Mouse (Mus musculus): ENCODE results near the gene Arf3.

Gene Arf3

DNA sequence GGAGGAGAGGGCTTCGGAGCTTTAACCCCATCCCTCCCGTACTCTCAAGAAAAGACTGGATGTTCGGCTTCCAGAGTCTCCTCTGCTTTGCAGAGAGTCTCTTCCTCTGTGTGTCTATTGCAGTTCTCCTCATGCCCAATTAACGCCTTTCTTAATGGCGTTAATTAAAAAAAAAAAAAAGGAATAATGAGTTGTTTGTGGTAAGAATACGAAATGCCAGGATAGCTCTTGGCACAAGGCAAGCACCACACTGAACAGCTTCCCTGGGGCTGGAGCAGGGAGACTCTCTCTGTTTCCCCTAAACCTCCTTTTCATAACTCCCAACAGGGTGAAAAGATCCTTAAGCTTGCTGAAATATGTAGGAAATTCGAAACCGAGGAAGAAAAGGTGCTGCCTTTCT lies 40.8 kb downstream of the Arf3 start:
- no peak for DNase-seq (ENCODE audit: low spot score in 2 of 2)

DNA sequence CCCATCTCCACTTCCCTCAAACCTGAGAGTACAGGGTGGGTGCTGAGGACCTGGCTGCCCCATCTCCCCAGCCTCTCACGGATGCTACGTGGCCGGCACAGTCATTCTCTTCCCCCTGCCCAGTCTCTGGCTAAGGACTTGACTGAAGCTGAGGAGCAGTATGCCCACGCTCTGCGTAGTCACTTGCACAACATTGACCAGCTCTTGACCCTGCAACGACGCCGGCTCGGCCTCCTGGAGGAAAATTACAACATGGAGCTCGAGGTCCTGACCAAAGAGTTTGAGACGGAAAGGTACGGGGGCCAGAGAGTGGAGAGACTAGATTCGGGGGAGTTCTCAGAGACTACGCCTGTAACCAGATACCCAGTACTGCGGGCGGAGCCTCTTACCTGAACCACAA lies 45.7 kb downstream of the Arf3 start:
- DNase-seq (ENCODE audit: low spot score in 2 of 2), result no peak

GRCm38 (mm10) chr15:98714230-98714652 lies 48.8 kb downstream of the Arf3 start:
- peak; percentile 41 to 60 for DNase-seq (ENCODE audit: low spot score in 2 of 2)

DNA sequence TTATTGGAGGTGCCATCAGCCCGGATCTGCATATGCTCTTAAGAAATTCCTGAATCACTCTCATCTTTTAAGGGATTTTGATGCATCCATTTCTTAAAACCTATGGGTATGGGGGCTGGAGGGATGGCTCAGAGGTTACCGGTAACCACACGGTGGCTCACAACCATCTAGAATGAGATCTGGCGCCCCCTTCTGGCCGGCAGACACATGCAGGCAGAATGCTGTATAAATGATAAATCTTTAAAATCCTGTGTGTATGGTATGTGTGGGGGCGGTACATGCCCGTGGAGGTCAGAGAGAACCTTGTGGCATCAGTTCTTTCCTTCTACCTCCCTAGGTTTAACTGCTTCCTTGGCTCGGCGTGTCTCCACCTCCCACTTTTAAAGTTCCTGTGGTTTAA lies 52.6 kb downstream of the Arf3 start:
- peak in 1 of 2 experiments; percentile 22 for DNase-seq (ENCODE audit: low spot score in 2 of 2)

GRCm38 (mm10) chr15:98707766-98708372 lies 55.1 kb downstream of the Arf3 start, which contains the start of gene Ccdc65:
Gene Ccdc65, plus strand, starts transcription at chr15:98708207.
- DNase-seq (ENCODE audit: low spot score in 2 of 2), result peak; percentile 82 to 83

DNA sequence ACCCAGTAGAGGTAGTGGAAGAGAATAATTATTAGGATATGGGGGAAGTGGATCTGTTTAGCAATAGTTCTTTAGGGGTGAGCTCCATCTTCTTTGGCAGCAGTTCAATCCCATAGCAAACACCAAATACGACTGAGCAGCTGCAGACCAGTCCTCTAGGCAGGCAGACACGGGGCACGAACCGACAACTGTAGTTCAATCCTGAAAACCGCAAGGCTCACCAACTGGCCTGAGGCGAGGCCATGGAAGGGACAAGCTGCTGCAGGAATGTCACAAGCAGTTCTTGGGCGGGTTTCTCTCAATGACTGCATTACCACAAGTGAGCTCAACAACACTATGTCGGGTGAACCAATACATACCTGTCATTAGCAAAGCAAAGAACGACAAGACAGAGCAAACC lies 58.7 kb downstream of the Arf3 start:
- DNase-seq (ENCODE audit: low spot score in 2 of 2), result no peak

GRCm38 (mm10) chr15:98699190-98700105 lies 63.6 kb downstream of the Arf3 start:
- peak; percentile 73 to 79 for DNase-seq (ENCODE audit: low spot score in 2 of 2)

DNA sequence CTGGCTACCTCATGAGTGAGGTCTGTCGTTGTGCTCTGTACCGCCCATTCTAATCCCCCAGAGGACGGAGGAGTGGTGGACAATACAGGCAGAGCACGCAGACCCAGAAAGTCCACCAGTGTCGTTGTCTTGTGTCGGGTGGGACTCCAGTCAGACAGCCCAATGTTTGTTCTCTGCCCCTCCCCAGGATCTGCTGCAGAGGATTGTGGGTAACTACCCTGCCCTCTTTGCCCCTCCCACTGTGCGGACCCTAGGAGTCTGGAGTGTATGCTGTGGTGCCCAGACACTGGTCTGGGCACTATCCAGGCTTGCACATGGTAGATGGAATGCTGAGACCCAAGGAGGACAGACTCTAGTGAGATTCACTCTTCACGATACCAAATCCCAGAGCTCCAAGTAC lies 66.8 kb downstream of the Arf3 start:
- DNase-seq (ENCODE audit: low spot score in 2 of 2), result no peak

GRCm38 (mm10) chr15:98695726-98696125 lies 67.3 kb downstream of the Arf3 start:
- DNase-seq (ENCODE audit: low spot score in 2 of 2), result peak; percentile 41 to 48

DNA sequence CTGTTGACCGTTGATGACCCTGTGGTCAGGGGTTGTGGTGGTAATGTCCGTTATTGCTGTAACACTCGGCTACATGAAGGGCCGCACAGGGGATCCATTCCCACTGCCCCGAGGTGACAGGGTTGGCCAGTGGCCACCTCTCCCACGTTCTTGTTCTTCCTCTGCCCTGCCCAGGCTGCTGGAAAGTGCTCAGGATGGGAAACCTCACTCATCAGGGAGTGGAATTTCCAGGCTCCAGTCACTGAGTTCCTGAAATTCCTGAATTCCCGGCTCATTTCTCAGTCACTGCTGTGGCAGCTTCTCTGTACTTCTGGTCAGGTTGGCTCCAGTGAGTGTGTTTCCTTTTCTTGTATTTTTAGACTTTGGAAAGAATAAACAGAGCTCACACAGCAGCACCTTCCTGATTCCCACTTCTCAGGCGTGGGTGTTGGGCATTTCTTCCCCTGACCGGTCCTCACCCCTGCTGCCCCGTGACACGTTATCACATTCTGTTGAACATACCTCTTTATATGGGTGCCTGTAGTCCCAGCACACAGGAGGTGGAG lies 70.8 kb downstream of the Arf3 start:
- DNase-seq (ENCODE audit: low spot score in 2 of 2), result peak; percentile 44 to 76

- no peak for DNase-seq (ENCODE audit: low spot score in 2 of 2)
Measured at GRCm38 (mm10) chr15:98691486-98692147, 71.4 kb downstream of the Arf3 start.

GRCm38 (mm10) chr15:98689682-98690081 lies 73.3 kb downstream of the Arf3 start:
- no peak for DNase-seq (ENCODE audit: low spot score in 2 of 2)

Measured in heart, adult 9 months (tissue).